In genomic region chr7:44826771-44827170, GRCm38 (mm10) we compare ENCODE assay signal across 30 mouse cellular contexts. TPM values are rescaled to one million over a fixed set of nuclear protein-coding genes. Genes with fewer than 3 reads are reported as not detected.
DNase-seq lines count a peak whose midpoint lies in the region; ATAC-seq and TF ChIP-seq lines count a peak whose summit lies in the region.
"Had no signal": no experiment of that assay in that cellular context is flagged by ENCODE, and none has a peak within 500 bp of the region (broad histone marks: within the 10 kb centered on the region; RNA-seq: fewer than 3 reads in every experiment).

No protein-coding gene starts in this region.

- no peaks in the 10 kb centered on the region for H3K27me3 ChIP-seq in spleen, adult 2 months (ENCODE audit: control insufficient read depth, insufficient read depth, low read length)
- no peaks in the 10 kb centered on the region for H3K27me3 ChIP-seq in lung, postnatal 0 days (replicated peaks; ENCODE audit: insufficient read depth, low read length)
- H3K27me3 ChIP-seq: forebrain, embryonic 15.5 days; heart, embryonic 15.5 days; hindbrain, embryonic 12.5 days; intestine, embryonic 15.5 days; liver, embryonic 12.5 days; midbrain, embryonic 12.5 days; Patski had no signal

- H3K36me3 ChIP-seq in spleen, adult 2 months (ENCODE audit: control insufficient read depth, insufficient read depth, low read length): peaks cover 24% of the 10 kb centered on the region
- peaks cover 23% of the 10 kb centered on the region for H3K36me3 ChIP-seq in lung, postnatal 0 days (ENCODE audit: insufficient read depth, low read length)

- TF ChIP-seq CTCF in spleen, adult 2 months (IDR thresholded peaks at IDR 0.05; ENCODE audit: extremely low read depth, insufficient read depth, insufficient read length, insufficient replicate concordance): no peak
- TF ChIP-seq CTCF in lung, postnatal 0 days (IDR thresholded peaks at IDR 0.05): no peak

- H3K4me3 ChIP-seq in spleen, adult 2 months (ENCODE audit: extremely low read depth, insufficient read depth, insufficient read length): no peak overlapping the region
- no peak overlapping the region for H3K4me3 ChIP-seq in lung, postnatal 0 days (ENCODE audit: low read depth, low read length)
- H3K4me3 ChIP-seq: forebrain, embryonic 15.5 days; heart, embryonic 15.5 days; hindbrain, embryonic 12.5 days; intestine, embryonic 15.5 days; layer of hippocampus, adult 2 months; liver, embryonic 12.5 days; midbrain, embryonic 12.5 days had no signal

- no peak overlapping the region for H3K9ac ChIP-seq in lung, postnatal 0 days (replicated peaks; ENCODE audit: low read depth)
- H3K9ac ChIP-seq: forebrain, embryonic 15.5 days; heart, embryonic 15.5 days; hindbrain, embryonic 12.5 days; intestine, embryonic 15.5 days; liver, embryonic 12.5 days; liver, postnatal 0 days; midbrain, embryonic 12.5 days had no signal

- TF ChIP-seq POLR2A in spleen, adult 2 months (IDR thresholded peaks at IDR 0.05; ENCODE audit: low read depth, low read length): no peak

- TF ChIP-seq EP300 in lung, postnatal 0 days (IDR thresholded peaks at IDR 0.05): no peak

- DNase-seq in adrenal gland, postnatal 36 days: peak; percentile 22 to 31
- no peak for DNase-seq in adrenal gland, postnatal 25 days
- no peak for DNase-seq in spleen, adult 2 months (ENCODE audit: low read depth in 1 of 2, low spot score in 2 of 2)
- DNase-seq in spleen, postnatal 14 days (ENCODE audit: low spot score in 2 of 2): no peak
- no peak for DNase-seq in left cerebral cortex, postnatal 36 days (ENCODE audit: low spot score in 2 of 2)
- no peak for DNase-seq in lung, postnatal 0 days (ENCODE audit: low spot score)
- DNase-seq: B cell, adult 2 months; cerebellum, adult 8-10 months; cerebellum, postnatal 25 days; gastrocnemius, postnatal 25 days; heart, postnatal 36 days; kidney, adult 2 months; kidney, postnatal 36 days; left cerebral cortex, postnatal 4 days; liver, postnatal 0 days; right cerebral cortex, postnatal 25 days; thymus, adult 18-20 months; thymus, postnatal 25 days had no signal

- H3K9me3 ChIP-seq in lung, postnatal 0 days (ENCODE audit: low read length): no peaks in the 10 kb centered on the region
- H3K9me3 ChIP-seq: forebrain, embryonic 15.5 days; heart, embryonic 15.5 days; hindbrain, embryonic 12.5 days; intestine, embryonic 15.5 days; liver, embryonic 12.5 days; midbrain, embryonic 12.5 days had no signal

- 59% methylated on average over 3 of the region's 3 CpGs for WGBS in spleen, adult 2 months
- 72% methylated on average over 3 of the region's 3 CpGs for WGBS in lung, postnatal 0 days

- peaks cover 19% of the 10 kb centered on the region; the same call in 1 of the 2 replicates for H3K4me1 ChIP-seq in spleen, adult 2 months (ENCODE audit: control insufficient read depth, insufficient read depth, insufficient read length)
- H3K4me1 ChIP-seq in lung, postnatal 0 days (ENCODE audit: insufficient read depth, low read depth, low read length): no peaks in the 10 kb centered on the region

- no peak overlapping the region for H3K4me2 ChIP-seq in lung, postnatal 0 days (replicated peaks; ENCODE audit: low read depth, low read length)
- H3K4me2 ChIP-seq: forebrain, embryonic 15.5 days; heart, embryonic 15.5 days; hindbrain, embryonic 12.5 days; intestine, embryonic 15.5 days; liver, embryonic 12.5 days; midbrain, embryonic 12.5 days had no signal

- ATAC-seq in megakaryocyte, adult 5-6 weeks (ENCODE audit: poor library complexity, severe bottlenecking): peak; percentile 44
- ATAC-seq in lung, postnatal 0 days: no peak
- ATAC-seq: forebrain, embryonic 15.5 days; hindbrain, postnatal 0 days; intestine, embryonic 15.5 days; liver, embryonic 12.5 days; liver, postnatal 0 days; Patski had no signal

- peak overlapping the region; percentile 47; the same call in 1 of the 2 replicates for H3K27ac ChIP-seq in spleen, adult 2 months (ENCODE audit: insufficient read depth, low read length)
- H3K27ac ChIP-seq in lung, postnatal 0 days (ENCODE audit: low read length): no peak overlapping the region
- H3K27ac ChIP-seq: forebrain, embryonic 15.5 days; heart, embryonic 15.5 days; hindbrain, embryonic 12.5 days; hindbrain, postnatal 0 days; intestine, embryonic 15.5 days; layer of hippocampus, adult 2 months; liver, embryonic 12.5 days; midbrain, embryonic 12.5 days; stomach, postnatal 0 days had no signal

- intact Hi-C loops in left cerebral cortex, postnatal 36 days (cut with DNase I): no loop called here

RNA-seq across cellular contexts. Expression of gene Atf5, which starts 10.3 kb away (rescaled TPM):
- 100 to 1,000 TPM; 135 to 151 TPM for total RNA-seq in adrenal gland, postnatal 36 days (2021)
- 108 and 165 TPM in 2 replicates for total RNA-seq in adrenal gland, postnatal 25 days (2021)
- polyA plus RNA-seq in spleen, adult 2 months (2012; rRNA removed): 49.6 and 66.2 TPM in 2 replicates
- total RNA-seq in megakaryocyte, adult 5-6 weeks (2015): 2.1 and 2.6 TPM in 2 replicates
- total RNA-seq in megakaryocyte, adult 5-6 weeks (2017): 1.9 and 5.3 TPM in 2 replicates
- 10 to 100 TPM; 22.2 to 26.5 TPM for total RNA-seq in left cerebral cortex, postnatal 36 days (2021)
- 6.0 and 6.1 TPM in 2 replicates for polyA plus RNA-seq in lung, postnatal 0 days (2015; fragmentation: Nextera tagmentation; extraction: Ambion mirVana)

RNA-seq across cellular contexts. Expression of gene Il4i1, which starts 10.6 kb away (rescaled TPM):
- total RNA-seq in adrenal gland, postnatal 36 days (2021): 1 to 10 TPM; 2.0 to 2.6 TPM
- 2.8 and 3.4 TPM in 2 replicates for total RNA-seq in adrenal gland, postnatal 25 days (2021)
- polyA plus RNA-seq in spleen, adult 2 months (2012; rRNA removed): 175 and 251 TPM in 2 replicates
- 0.38 and 1.9 TPM in 2 replicates for total RNA-seq in megakaryocyte, adult 5-6 weeks (2015)
- total RNA-seq in megakaryocyte, adult 5-6 weeks (2017): 1.5 TPM in 1 of 2 replicates, not detected in the other
- total RNA-seq in left cerebral cortex, postnatal 36 days (2021): 1 to 10 TPM; 2.2 to 2.4 TPM
- polyA plus RNA-seq in lung, postnatal 0 days (2015; fragmentation: Nextera tagmentation; extraction: Ambion mirVana): 1.9 and 2.3 TPM in 2 replicates
- total RNA-seq: midbrain, postnatal 0 days had no signal

RNA-seq across cellular contexts. Expression of gene Nup62, which starts 10.9 kb away (rescaled TPM):
- 10 to 100 TPM; 40.9 to 42.5 TPM for total RNA-seq in adrenal gland, postnatal 36 days (2021)
- total RNA-seq in adrenal gland, postnatal 25 days (2021): 40.5 and 44.4 TPM in 2 replicates
- 43.8 and 60.5 TPM in 2 replicates for polyA plus RNA-seq in spleen, adult 2 months (2012; rRNA removed)
- 25.3 and 28.5 TPM in 2 replicates for total RNA-seq in megakaryocyte, adult 5-6 weeks (2015)
- total RNA-seq in megakaryocyte, adult 5-6 weeks (2017): 55.7 and 65.8 TPM in 2 replicates
- total RNA-seq in left cerebral cortex, postnatal 36 days (2021): 10 to 100 TPM; 28.1 to 32.2 TPM
- 22.7 and 23.8 TPM in 2 replicates for polyA plus RNA-seq in lung, postnatal 0 days (2015; fragmentation: Nextera tagmentation; extraction: Ambion mirVana)

RNA-seq across cellular contexts. Expression of gene Akt1s1, which starts 22.0 kb away (rescaled TPM):
- 100 to 1,000 TPM; 108 to 118 TPM for total RNA-seq in adrenal gland, postnatal 36 days (2021)
- 116 and 138 TPM in 2 replicates for total RNA-seq in adrenal gland, postnatal 25 days (2021)
- 67.8 and 105 TPM in 2 replicates for polyA plus RNA-seq in spleen, adult 2 months (2012; rRNA removed)
- total RNA-seq in megakaryocyte, adult 5-6 weeks (2015): 4.7 and 6.5 TPM in 2 replicates
- total RNA-seq in megakaryocyte, adult 5-6 weeks (2017): 8.0 and 9.6 TPM in 2 replicates
- 10 to 100 TPM; 67.7 to 73.6 TPM for total RNA-seq in left cerebral cortex, postnatal 36 days (2021)
- polyA plus RNA-seq in lung, postnatal 0 days (2015; fragmentation: Nextera tagmentation; extraction: Ambion mirVana): 84.0 and 89.4 TPM in 2 replicates

RNA-seq across cellular contexts. Expression of gene Tbc1d17, which starts 22.1 kb away (rescaled TPM):
- 10 to 100 TPM; 54.1 to 73.4 TPM for total RNA-seq in adrenal gland, postnatal 36 days (2021)
- total RNA-seq in adrenal gland, postnatal 25 days (2021): 62.1 and 88.5 TPM in 2 replicates
- polyA plus RNA-seq in spleen, adult 2 months (2012; rRNA removed): 68.4 and 91.7 TPM in 2 replicates
- 12.5 and 17.6 TPM in 2 replicates for total RNA-seq in megakaryocyte, adult 5-6 weeks (2015)
- total RNA-seq in megakaryocyte, adult 5-6 weeks (2017): 13.0 and 14.8 TPM in 2 replicates
- 10 to 100 TPM; 71.9 to 75.6 TPM for total RNA-seq in left cerebral cortex, postnatal 36 days (2021)
- 73.2 and 84.0 TPM in 2 replicates for polyA plus RNA-seq in lung, postnatal 0 days (2015; fragmentation: Nextera tagmentation; extraction: Ambion mirVana)

Comparison
In these comparisons a context has a peak if more than half of its experiments do, and no peak if none do; other contexts are left out.
1. DNase-seq: peak in adrenal gland, postnatal 36 days (2 of 2); none in adrenal gland, postnatal 25 days (single experiment), spleen, adult 2 months (0 of 2), spleen, postnatal 14 days (0 of 2), left cerebral cortex, postnatal 36 days (0 of 2) and lung, postnatal 0 days (single experiment).